Mouse (Mus musculus) embryonic facial prominence, embryonic 14.5 days (tissue): ENCODE data around the gene A430078G23Rik. TPM values are rescaled to one million over a fixed set of nuclear protein-coding genes. Genes with fewer than 3 reads are reported as not detected.
"Not testable (repeated sequence)": the region's sequence is repeated elsewhere in the genome, so short reads cannot be mapped to it uniquely, and the experiment has no call there.

Experiments used
- ATAC-seq: fragments of 200-750 bp; cut with Nextera tagmentation; 2 replicates; pipeline ENCODE4 v1.8.0; 2017; ENCODE audit warnings: low read depth, moderate number of reproducible peaks, moderate TSS enrichment
- DNase-seq: peaks from one replicate; pipeline ENCODE4 v3.0.0-alpha.2; 2015; ENCODE audit warnings: low spot score
- H3K27ac ChIP-seq: fragments of 300-500 bp; sonication (generic); replicated peaks from 2 replicates; pipeline ENCODE4 v1.5.1; 2014; ENCODE audit warnings: low read depth, mild to moderate bottlenecking, low read length, moderate library complexity
- H3K27me3 ChIP-seq: fragments of 300-500 bp; sonication (generic); replicated peaks from 2 replicates; pipeline ENCODE4 v1.6.1; 2014; ENCODE audit warnings: low read length; ENCODE audit not compliant: control insufficient read depth, insufficient read depth
- H3K36me3 ChIP-seq: fragments of 300-500 bp; sonication (generic); 2 replicates; pipeline ENCODE4 v1.6.1; 2014; ENCODE audit warnings: low read length, mixed read lengths; ENCODE audit not compliant: control insufficient read depth, insufficient read depth
- H3K4me1 ChIP-seq: fragments of 300-500 bp; sonication (generic); 2 replicates; pipeline ENCODE4 v1.6.1; 2014; ENCODE audit warnings: antibody characterized with exemption, low read length; ENCODE audit not compliant: control insufficient read depth, insufficient read depth
- H3K4me2 ChIP-seq: fragments of 300-500 bp; sonication (generic); 2 replicates; pipeline ENCODE4 v1.6.1; 2014; ENCODE audit warnings: low read depth, mild to moderate bottlenecking, low read length, moderate library complexity, mixed read lengths
- H3K4me3 ChIP-seq: fragments of 300-500 bp; sonication (generic); 2 replicates; pipeline ENCODE4 v1.5.1; 2014; ENCODE audit warnings: low read depth, mild to moderate bottlenecking, low read length
- H3K9ac ChIP-seq: fragments of 300-500 bp; sonication (generic); 2 replicates; pipeline ENCODE4 v1.6.1; 2014; ENCODE audit warnings: low read depth, mild to moderate bottlenecking, low read length, moderate library complexity, mixed read lengths
- H3K9me3 ChIP-seq: fragments of 300-500 bp; sonication (generic); 2 replicates; pipeline ENCODE4 v1.6.1; 2016; ENCODE audit warnings: low read length; ENCODE audit not compliant: control insufficient read depth
- WGBS: fragments of 180-500 bp; shearing (Covaris S2); extraction: QIAGEN DNeasy Blood & Tissue Kit; methylation state at CpG from one replicate; pipeline ENCODE4 v1.1.7; 2014; 5-methylcytosine and 5-hydroxymethylcytosine counted together
- polyA plus RNA-seq: library from polyadenylated mRNA; unstranded; fragments of >200 nt; fragmentation: Nextera tagmentation; extraction: Ambion mirVana; gene quantifications from 2 replicates; pipeline ENCODE4 v1.2.1, GENCODE M21; 2014

The A430078G23Rik gene
- polyA plus RNA-seq, 1 experiment from 2014 or later: 0.21 TPM

GRCm38 (mm10) chr8:3340711-3341110, 12.5 kb upstream of the A430078G23Rik start:
- DNase-seq, H3K27ac ChIP-seq, H3K36me3 ChIP-seq, ATAC-seq, H3K4me2 ChIP-seq, H3K4me3 ChIP-seq, H3K9me3 ChIP-seq, H3K9ac ChIP-seq, H3K27me3 ChIP-seq, H3K4me1 ChIP-seq: not testable (repeated sequence)
- 86% methylated on average over 2 of the region's 3 CpGs for whole genome bisulfite sequencing

GRCm38 (mm10) chr8:3345337-3345736, 7.9 kb upstream of the A430078G23Rik start:
- DNase-seq (no peak), ATAC-seq (no peak)
- no peaks in the 10 kb centered on the region for H3K36me3 ChIP-seq
- no peaks in the 10 kb centered on the region for H3K4me1 ChIP-seq
- H3K9ac ChIP-seq: no peak overlapping the region
- WGBS: 95% methylated on average over 6 of the region's 6 CpGs
- H3K4me2 ChIP-seq: no peak overlapping the region
- no peaks in the 10 kb centered on the region for H3K9me3 ChIP-seq
- H3K27me3 ChIP-seq: no peaks in the 10 kb centered on the region
- no peak overlapping the region for H3K27ac ChIP-seq
- no peak overlapping the region for H3K4me3 ChIP-seq

DNA sequence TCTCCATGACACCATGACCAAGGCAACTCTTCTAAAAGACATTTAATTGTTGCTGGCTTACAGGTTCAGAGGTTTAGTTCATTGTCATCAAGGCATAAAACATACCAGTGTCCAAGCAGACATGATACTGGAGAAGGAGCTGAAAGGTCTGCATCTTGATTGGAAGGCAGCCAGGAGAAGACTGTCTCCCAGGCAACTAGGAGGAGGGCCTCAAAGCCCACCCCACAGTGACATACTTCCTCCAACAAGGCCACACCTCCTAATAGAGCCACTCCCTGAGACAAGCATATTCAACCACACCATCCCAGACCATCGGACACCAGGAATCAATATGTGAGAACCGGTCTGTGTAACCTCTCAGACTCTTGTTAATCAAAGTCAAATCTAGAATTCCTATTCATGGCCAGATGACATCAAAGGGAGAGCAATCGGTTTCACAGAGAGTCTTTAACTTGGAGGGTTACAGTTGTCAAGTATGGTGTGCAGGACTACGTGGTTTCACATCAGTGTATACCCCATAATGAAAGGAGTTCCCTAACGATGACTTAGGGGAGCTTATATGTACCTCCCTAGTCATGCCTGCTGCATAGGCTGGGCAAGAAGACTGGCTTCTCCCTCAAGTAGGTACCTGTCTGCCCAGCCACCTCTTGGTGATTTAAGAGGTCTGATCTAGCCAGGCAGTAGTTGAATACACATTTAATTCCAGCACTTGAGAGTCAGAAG, 6.4 kb upstream of the A430078G23Rik start:
- H3K27ac ChIP-seq: no peak overlapping the region
- no peaks in the 10 kb centered on the region for H3K4me1 ChIP-seq
- DNase-seq: no peak
- H3K36me3 ChIP-seq: no peaks in the 10 kb centered on the region
- H3K4me3 ChIP-seq: no peak overlapping the region
- H3K4me2 ChIP-seq: no peak overlapping the region
- WGBS: 87% methylated on average over 5 of the region's 5 CpGs
- H3K9ac ChIP-seq: no peak overlapping the region
- H3K9me3 ChIP-seq: no peaks in the 10 kb centered on the region
- H3K27me3 ChIP-seq: no peaks in the 10 kb centered on the region
- ATAC-seq: no peak

DNA sequence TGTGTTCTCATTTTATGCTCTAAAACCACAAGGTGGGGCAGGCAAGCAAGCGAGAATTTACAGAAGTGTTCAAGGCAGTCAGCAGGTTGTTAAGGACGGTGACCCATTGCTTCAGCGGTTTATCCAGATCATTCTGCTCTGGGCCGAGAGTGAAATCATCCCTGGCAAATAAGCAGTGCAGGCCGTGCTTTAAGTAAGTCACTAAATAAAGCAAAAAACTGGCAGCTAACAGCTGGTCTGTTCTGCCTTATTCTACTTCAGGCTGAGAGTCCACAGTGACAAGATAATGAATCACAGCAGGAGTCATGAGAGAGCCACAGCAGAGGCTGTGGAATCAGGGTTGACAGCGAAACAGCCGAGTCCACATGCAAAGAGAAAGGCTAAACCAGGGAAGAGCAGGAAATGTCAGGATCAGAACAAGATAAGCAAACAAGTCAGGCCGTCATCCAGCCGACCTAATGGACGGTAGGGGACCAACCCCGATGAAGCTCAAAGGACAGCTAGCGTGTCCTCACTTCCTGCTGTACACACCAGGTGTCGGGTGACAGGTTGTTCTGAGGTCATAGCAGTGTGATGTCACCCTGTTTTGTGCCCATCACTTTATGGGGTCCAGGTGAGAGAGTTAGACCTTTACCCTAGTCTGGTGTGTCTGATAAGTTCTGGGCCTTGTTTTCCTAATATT, 4.9 kb upstream of the A430078G23Rik start:
- Histone ChIP-seq H3K4me2 (no peak overlapping the region), H3K4me1 (no peaks in the 10 kb centered on the region), H3K36me3 (no peaks in the 10 kb centered on the region), H3K4me3 (no peak overlapping the region), H3K9ac (no peak overlapping the region), H3K27ac (no peak overlapping the region), H3K9me3 (no peaks in the 10 kb centered on the region), H3K27me3 (no peaks in the 10 kb centered on the region)
- DNase-seq: no peak
- no peak for ATAC-seq
- 45% methylated on average over 13 of the region's 13 CpGs for WGBS

DNA sequence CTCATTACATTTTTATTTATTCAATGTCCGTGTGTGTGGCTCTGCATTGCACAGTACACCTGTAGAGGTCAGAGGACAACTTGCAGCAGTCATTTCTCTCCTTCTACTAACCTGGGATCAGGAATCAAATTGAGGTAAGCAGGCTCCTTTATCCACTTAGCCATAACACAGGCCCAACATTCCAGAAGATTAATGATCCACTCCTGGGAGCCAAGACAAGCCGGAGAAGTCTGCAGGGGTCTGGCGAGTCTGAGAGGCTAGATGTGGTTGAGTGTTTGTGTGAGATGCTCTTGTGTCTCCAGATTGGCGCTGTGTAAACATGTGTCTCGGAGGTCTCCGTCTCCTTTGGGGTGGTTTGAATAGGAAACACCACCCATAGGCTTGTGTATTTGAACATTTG, 2.5 kb upstream of the A430078G23Rik start:
- ATAC-seq (no peak), DNase-seq (no peak)
- WGBS: 64% methylated on average over 6 of the region's 6 CpGs

DNA sequence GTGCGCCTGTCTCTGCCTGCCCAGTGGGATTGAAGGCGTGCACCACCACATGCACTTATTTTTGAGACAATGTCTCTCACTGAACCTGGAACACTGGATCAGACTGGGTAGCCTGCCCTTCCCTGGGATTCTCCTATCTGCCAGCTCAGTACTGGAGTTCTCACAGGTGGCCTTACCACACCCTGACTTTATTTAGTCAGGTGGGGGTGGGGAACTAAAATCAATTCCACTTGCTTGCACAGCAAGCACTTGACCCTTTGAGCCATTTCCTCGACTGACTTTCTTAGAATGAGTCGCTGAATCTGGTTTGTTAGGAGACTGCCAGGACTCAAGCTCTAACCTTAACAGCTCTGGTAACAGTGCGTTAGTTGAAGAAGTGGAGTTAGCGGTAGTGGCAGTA, 500 bp upstream of the A430078G23Rik start:
- no peaks in the 10 kb centered on the region for H3K36me3 ChIP-seq
- H3K9me3 ChIP-seq: no peaks in the 10 kb centered on the region
- no peaks in the 10 kb centered on the region for H3K27me3 ChIP-seq
- H3K4me3 ChIP-seq: no peak overlapping the region
- ATAC-seq (no peak), DNase-seq (no peak)
- no peak overlapping the region for H3K27ac ChIP-seq
- H3K9ac ChIP-seq: no peak overlapping the region
- 83% methylated on average over 6 of the region's 6 CpGs for WGBS
- no peaks in the 10 kb centered on the region for H3K4me1 ChIP-seq
- no peak overlapping the region for H3K4me2 ChIP-seq

More for the DNA sequence above, 2.5 kb upstream of the A430078G23Rik start:
- H3K36me3 ChIP-seq: no peaks in the 10 kb centered on the region
- H3K4me2 ChIP-seq: no peak overlapping the region
- H3K4me1 ChIP-seq: no peaks in the 10 kb centered on the region
- H3K27me3 ChIP-seq: no peaks in the 10 kb centered on the region
- no peak overlapping the region for H3K9ac ChIP-seq
- no peak overlapping the region for H3K4me3 ChIP-seq
- no peaks in the 10 kb centered on the region for H3K9me3 ChIP-seq
- no peak overlapping the region for H3K27ac ChIP-seq

DNA sequence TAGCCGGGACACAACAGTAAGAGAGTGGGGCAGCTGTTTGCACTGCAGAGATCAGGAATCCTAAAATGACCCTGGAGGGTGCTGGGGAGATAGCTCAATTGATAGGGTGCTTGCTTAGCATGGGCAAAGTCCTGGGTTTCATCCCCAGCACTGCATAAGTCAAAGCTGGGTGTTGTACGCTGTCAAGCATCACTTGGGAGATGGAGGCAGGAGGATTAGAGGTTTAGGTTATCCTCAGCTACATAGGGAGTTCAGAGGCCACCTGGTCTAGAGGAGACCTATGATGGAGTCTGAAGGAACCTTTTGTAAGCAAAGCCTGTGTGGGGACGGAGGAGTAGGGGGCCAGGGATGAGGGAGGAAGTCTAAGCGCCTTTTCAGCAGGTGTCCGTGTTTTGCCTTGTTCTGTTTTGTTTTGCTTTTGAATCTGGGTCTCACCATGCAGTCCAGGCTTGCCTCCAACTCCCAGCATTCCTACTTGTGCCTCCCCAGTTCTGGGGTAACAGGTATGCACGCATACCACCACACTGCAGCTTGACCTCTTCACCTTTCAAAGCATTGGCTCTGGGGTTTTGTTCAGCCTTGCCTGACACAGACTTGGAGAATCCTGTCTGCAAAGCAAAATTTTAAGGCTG, 712 bp downstream of the A430078G23Rik start:
- WGBS: 51% methylated on average over 6 of the region's 6 CpGs
- Histone ChIP-seq H3K4me2 (no peak overlapping the region), H3K36me3 (no peaks in the 10 kb centered on the region), H3K9me3 (no peaks in the 10 kb centered on the region), H3K4me1 (no peaks in the 10 kb centered on the region), H3K27ac (no peak overlapping the region), H3K4me3 (no peak overlapping the region), H3K9ac (no peak overlapping the region), H3K27me3 (no peaks in the 10 kb centered on the region)
- DNase-seq (no peak), ATAC-seq (no peak)

DNA sequence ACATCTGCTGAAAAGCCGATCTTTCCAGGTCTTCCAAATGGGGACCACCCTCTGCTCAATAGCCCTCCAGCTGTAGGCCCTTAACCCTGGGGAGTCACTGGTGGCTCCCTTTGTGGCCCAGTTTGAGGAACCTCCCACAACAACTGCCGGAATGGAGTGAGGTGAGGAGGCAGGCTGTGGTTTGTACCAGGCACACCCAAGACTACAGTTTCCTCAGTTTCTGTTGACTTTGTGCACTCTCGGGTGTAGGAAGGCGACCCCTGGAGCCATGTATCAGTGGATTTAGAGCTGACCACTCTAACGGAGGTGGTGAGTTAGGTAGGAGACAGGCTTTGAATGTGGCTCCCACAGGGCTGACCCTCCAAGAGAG, 1.2 kb downstream of the A430078G23Rik start:
- Histone ChIP-seq H3K27me3 (no peaks in the 10 kb centered on the region), H3K27ac (no peak overlapping the region), H3K4me2 (no peak overlapping the region), H3K9me3 (no peaks in the 10 kb centered on the region), H3K9ac (no peak overlapping the region), H3K4me3 (no peak overlapping the region), H3K36me3 (no peaks in the 10 kb centered on the region), H3K4me1 (no peaks in the 10 kb centered on the region)
- no peak for ATAC-seq
- no peak for DNase-seq
- WGBS: 58% methylated on average over 5 of the region's 5 CpGs
